ENCODE assay signal across 22 mouse cellular contexts in genomic region chr10:75990430-75991042, GRCm38 (mm10). TPM values are rescaled to one million over a fixed set of nuclear protein-coding genes. Genes with fewer than 3 reads are reported as not detected.
"Had no signal": no experiment of that assay in that cellular context is flagged by ENCODE, and none has a peak within 500 bp of the region (broad histone marks: within the 10 kb centered on the region; RNA-seq: fewer than 3 reads in every experiment).

No protein-coding gene starts in this region.

- H3K4me3 ChIP-seq: lung, embryonic 15.5 days; midbrain, embryonic 10.5 days; midbrain, embryonic 12.5 days; neural tube, embryonic 12.5 days had no signal

- H3K4me1 ChIP-seq: lung, embryonic 15.5 days; midbrain, embryonic 10.5 days; midbrain, embryonic 12.5 days; neural tube, embryonic 12.5 days had no signal

- H3K27ac ChIP-seq: lung, embryonic 15.5 days; midbrain, embryonic 10.5 days; midbrain, embryonic 12.5 days; neural tube, embryonic 12.5 days had no signal

- H3K4me2 ChIP-seq: lung, embryonic 15.5 days; midbrain, embryonic 12.5 days; neural tube, embryonic 12.5 days had no signal

- DNase-seq: liver, postnatal 0 days; lung, adult 2 months; lung, postnatal 4 days; midbrain, embryonic 14.5 days; retina, postnatal 1 day; right cerebral cortex, adult 18-20 months; right cerebral cortex, postnatal 25 days; right cerebral cortex, postnatal 4 days; spleen, adult 18-20 months; thymus, adult 18-20 months; thymus, postnatal 14 days; thymus, postnatal 36 days had no signal

- H3K27me3 ChIP-seq: lung, embryonic 15.5 days; midbrain, embryonic 12.5 days; neural tube, embryonic 12.5 days had no signal

- H3K9ac ChIP-seq: liver, postnatal 0 days; lung, embryonic 15.5 days; midbrain, embryonic 12.5 days; neural tube, embryonic 12.5 days had no signal

- H3K36me3 ChIP-seq: lung, embryonic 15.5 days; midbrain, embryonic 10.5 days; midbrain, embryonic 12.5 days; neural tube, embryonic 12.5 days had no signal

- ATAC-seq: liver, postnatal 0 days; lung, postnatal 0 days; midbrain, embryonic 16.5 days had no signal

- H3K9me3 ChIP-seq: lung, embryonic 15.5 days; midbrain, embryonic 10.5 days; midbrain, embryonic 12.5 days; neural tube, embryonic 12.5 days had no signal

RNA-seq across cellular contexts. Expression of gene Gm5134, which starts 36.2 kb away (rescaled TPM):
- polyA plus RNA-seq: lung, postnatal 0 days; midbrain, embryonic 12.5 days; midbrain, embryonic 14.5 days; midbrain, embryonic 16.5 days; neural tube, embryonic 12.5 days; stomach, embryonic 14.5 days; stomach, embryonic 16.5 days had no signal

RNA-seq across cellular contexts. Expression of gene Vpreb3, which starts 47.7 kb away (rescaled TPM):
- total RNA-seq: megakaryocyte, adult 5-6 weeks had no signal
- polyA plus RNA-seq: midbrain, embryonic 14.5 days had no signal

RNA-seq across cellular contexts. Expression of gene Gm867, which starts 50.1 kb away (rescaled TPM):
- polyA plus RNA-seq: small intestine, adult 2 months; stomach, embryonic 14.5 days had no signal

RNA-seq across cellular contexts. Expression of gene Mmp11, which starts 54.2 kb away (rescaled TPM):
- total RNA-seq: megakaryocyte, adult 5-6 weeks had no signal
